21 mouse cellular contexts compared by ENCODE assay signal in the genomic region with DNA sequence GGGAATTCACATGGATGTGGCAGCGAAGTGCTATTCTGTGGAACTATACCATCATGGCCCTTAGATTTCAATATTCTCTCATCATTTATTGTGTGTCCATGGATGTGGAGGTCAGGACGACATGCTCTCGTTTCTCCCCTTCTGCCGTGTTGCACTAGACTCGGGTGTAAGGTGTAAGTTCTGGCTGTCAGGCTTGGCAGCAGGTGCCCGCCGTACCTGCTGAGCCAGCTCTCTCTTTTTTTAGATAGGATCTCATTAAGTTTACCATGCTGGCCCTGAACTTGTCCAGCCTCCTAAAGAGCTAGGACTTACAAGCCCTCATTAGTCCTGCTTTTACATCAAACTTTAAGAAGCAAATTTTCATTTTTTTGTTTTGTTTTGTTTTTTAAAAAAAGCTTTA. TPM values are rescaled to one million over a fixed set of nuclear protein-coding genes. Genes with fewer than 3 reads are reported as not detected.
"Had no signal": no experiment of that assay in that cellular context is flagged by ENCODE, and none has a peak within 500 bp of the region (broad histone marks: within the 10 kb centered on the region; RNA-seq: fewer than 3 reads in every experiment).

No protein-coding gene starts in this region.

- DNase-seq: forebrain, postnatal 0 days; heart, adult 11 months; heart, adult 2 months; heart, postnatal 14 days; heart, postnatal 36 days; kidney, adult 11 months; kidney, adult 2 months; kidney, adult 9 months; kidney, postnatal 14 days; kidney, postnatal 36 days; layer of hippocampus, adult 9-11 months; liver; liver, embryonic 13.5 days had no signal

RNA-seq across cellular contexts. Expression of a gene that starts 25.1 kb away (rescaled TPM):
- total RNA-seq: forebrain, postnatal 0 days; heart, adult 2 months; heart, postnatal 14 days; heart, postnatal 36 days; hematopoietic stem cell, adult 5-6 weeks; hindbrain, postnatal 0 days; layer of hippocampus, adult 18-20 months; layer of hippocampus, adult 8-10 months; layer of hippocampus, postnatal 25 days; left cerebral cortex, adult 2 months; left cerebral cortex, postnatal 14 days; left cerebral cortex, postnatal 36 days had no signal
